Mouse (Mus musculus): ENCODE data around the gene Tmem156. TPM values are rescaled to one million over a fixed set of nuclear protein-coding genes. Genes with fewer than 3 reads are reported as not detected.

Gene Tmem156
- polyA plus RNA-seq, 1 experiment from 2014 or later: 0.31 TPM

GRCm38 (mm10) chr5:65073247-65073646, 18.7 kb downstream of the Tmem156 start:
- WGBS: 69% methylated on average over 4 of the region's 4 CpGs
- Histone ChIP-seq H3K36me3 (ENCODE audit: control insufficient read depth, insufficient read depth, low read length) (no peaks in the 10 kb centered on the region), H3K9me3 (ENCODE audit: control insufficient read depth, low read length) (no peaks in the 10 kb centered on the region), H3K4me2 (replicated peaks; ENCODE audit: low read depth, low read length) (no peak overlapping the region), H3K4me3 (ENCODE audit: low read length) (no peak overlapping the region), H3K9ac (ENCODE audit: low read depth, low read length) (no peak overlapping the region), H3K27ac (ENCODE audit: low read depth, low read length) (no peak overlapping the region), H3K27me3 (ENCODE audit: control insufficient read depth, insufficient read depth, low read length) (no peaks in the 10 kb centered on the region), H3K4me1 (ENCODE audit: control insufficient read depth, insufficient read depth, low read length) (no peaks in the 10 kb centered on the region)
- ATAC-seq (ENCODE audit: low FRiP score, low TSS enrichment): no peak

- H3K27me3 ChIP-seq (ENCODE audit: control insufficient read depth, insufficient read depth, low read length): no peaks in the 10 kb centered on the region
- ATAC-seq (ENCODE audit: low FRiP score, low TSS enrichment): no peak
- no peaks in the 10 kb centered on the region for H3K4me1 ChIP-seq (ENCODE audit: control insufficient read depth, insufficient read depth, low read length)
- no peaks in the 10 kb centered on the region for H3K36me3 ChIP-seq (ENCODE audit: control insufficient read depth, insufficient read depth, low read length)
- no peak overlapping the region for H3K4me3 ChIP-seq (ENCODE audit: low read length)
- H3K9ac ChIP-seq (ENCODE audit: low read depth, low read length): no peak overlapping the region
- no peak overlapping the region for H3K4me2 ChIP-seq (replicated peaks; ENCODE audit: low read depth, low read length)
- H3K9me3 ChIP-seq (ENCODE audit: control insufficient read depth, low read length): no peaks in the 10 kb centered on the region
- WGBS: 35% methylated on average over 6 of the region's 6 CpGs
- H3K27ac ChIP-seq (ENCODE audit: low read depth, low read length): no peak overlapping the region
Measured at GRCm38 (mm10) chr5:65071689-65072118, 20.2 kb downstream of the Tmem156 start.

GRCm38 (mm10) chr5:65069872-65070271, 22.1 kb downstream of the Tmem156 start:
- H3K4me3 ChIP-seq (ENCODE audit: low read length): no peak overlapping the region
- no peak overlapping the region for H3K9ac ChIP-seq (ENCODE audit: low read depth, low read length)
- H3K4me1 ChIP-seq (ENCODE audit: control insufficient read depth, insufficient read depth, low read length): no peaks in the 10 kb centered on the region
- no peak overlapping the region for H3K4me2 ChIP-seq (replicated peaks; ENCODE audit: low read depth, low read length)
- H3K27ac ChIP-seq (ENCODE audit: low read depth, low read length): no peak overlapping the region
- no peaks in the 10 kb centered on the region for H3K9me3 ChIP-seq (ENCODE audit: control insufficient read depth, low read length)
- ATAC-seq (ENCODE audit: low FRiP score, low TSS enrichment): no peak
- H3K36me3 ChIP-seq (ENCODE audit: control insufficient read depth, insufficient read depth, low read length): no peaks in the 10 kb centered on the region
- whole genome bisulfite sequencing: 60% methylated on average over 11 of the region's 11 CpGs
- H3K27me3 ChIP-seq (ENCODE audit: control insufficient read depth, insufficient read depth, low read length): no peaks in the 10 kb centered on the region

- H3K27me3 ChIP-seq (ENCODE audit: control insufficient read depth, insufficient read depth, low read length): no peaks in the 10 kb centered on the region
- no peak overlapping the region for H3K9ac ChIP-seq (ENCODE audit: low read depth, low read length)
- H3K36me3 ChIP-seq (ENCODE audit: control insufficient read depth, insufficient read depth, low read length): no peaks in the 10 kb centered on the region
- no peak overlapping the region for H3K27ac ChIP-seq (ENCODE audit: low read depth, low read length)
- H3K4me1 ChIP-seq (ENCODE audit: control insufficient read depth, insufficient read depth, low read length): no peaks in the 10 kb centered on the region
- no peaks in the 10 kb centered on the region for H3K9me3 ChIP-seq (ENCODE audit: control insufficient read depth, low read length)
- ATAC-seq (ENCODE audit: low FRiP score, low TSS enrichment): no peak
- 51% methylated on average over 6 of the region's 6 CpGs for WGBS
- H3K4me2 ChIP-seq (replicated peaks; ENCODE audit: low read depth, low read length): no peak overlapping the region
- no peak overlapping the region for H3K4me3 ChIP-seq (ENCODE audit: low read length)
Measured at GRCm38 (mm10) chr5:65068166-65068565, 23.8 kb downstream of the Tmem156 start.

GRCm38 (mm10) chr5:65063266-65063665, 28.7 kb downstream of the Tmem156 start:
- H3K36me3 ChIP-seq (ENCODE audit: control insufficient read depth, insufficient read depth, low read length): no peaks in the 10 kb centered on the region
- ATAC-seq (ENCODE audit: low FRiP score, low TSS enrichment): no peak

GRCm38 (mm10) chr5:65062236-65062635, 29.7 kb downstream of the Tmem156 start:
- H3K4me2 ChIP-seq (replicated peaks; ENCODE audit: low read depth, low read length): no peak overlapping the region
- WGBS: 93% methylated on average over 4 of the region's 4 CpGs
- H3K27me3 ChIP-seq (ENCODE audit: control insufficient read depth, insufficient read depth, low read length): no peaks in the 10 kb centered on the region
- H3K9me3 ChIP-seq (ENCODE audit: control insufficient read depth, low read length): no peaks in the 10 kb centered on the region
- no peaks in the 10 kb centered on the region for H3K36me3 ChIP-seq (ENCODE audit: control insufficient read depth, insufficient read depth, low read length)
- no peak overlapping the region for H3K9ac ChIP-seq (ENCODE audit: low read depth, low read length)
- no peak overlapping the region for H3K4me3 ChIP-seq (ENCODE audit: low read length)
- H3K27ac ChIP-seq (ENCODE audit: low read depth, low read length): no peak overlapping the region
- no peaks in the 10 kb centered on the region for H3K4me1 ChIP-seq (ENCODE audit: control insufficient read depth, insufficient read depth, low read length)
- no peak for ATAC-seq (ENCODE audit: low FRiP score, low TSS enrichment)

More at GRCm38 (mm10) chr5:65063266-65063665, 28.7 kb downstream of the Tmem156 start:
- no peak overlapping the region for H3K4me2 ChIP-seq (replicated peaks; ENCODE audit: low read depth, low read length)
- H3K9me3 ChIP-seq (ENCODE audit: control insufficient read depth, low read length): no peaks in the 10 kb centered on the region
- no peaks in the 10 kb centered on the region for H3K4me1 ChIP-seq (ENCODE audit: control insufficient read depth, insufficient read depth, low read length)
- 94% methylated on average over 2 of the region's 2 CpGs for WGBS
- H3K9ac ChIP-seq (ENCODE audit: low read depth, low read length): no peak overlapping the region
- H3K4me3 ChIP-seq (ENCODE audit: low read length): no peak overlapping the region
- H3K27me3 ChIP-seq (ENCODE audit: control insufficient read depth, insufficient read depth, low read length): no peaks in the 10 kb centered on the region
- no peak overlapping the region for H3K27ac ChIP-seq (ENCODE audit: low read depth, low read length)

GRCm38 (mm10) chr5:65059806-65060205, 32.1 kb downstream of the Tmem156 start:
- 69% methylated on average over 2 of the region's 2 CpGs for WGBS
- no peak overlapping the region for H3K4me3 ChIP-seq (ENCODE audit: low read length)
- no peaks in the 10 kb centered on the region for H3K4me1 ChIP-seq (ENCODE audit: control insufficient read depth, insufficient read depth, low read length)
- H3K36me3 ChIP-seq (ENCODE audit: control insufficient read depth, insufficient read depth, low read length): no peaks in the 10 kb centered on the region
- H3K9ac ChIP-seq (ENCODE audit: low read depth, low read length): no peak overlapping the region
- ATAC-seq (ENCODE audit: low FRiP score, low TSS enrichment): no peak
- H3K27me3 ChIP-seq (ENCODE audit: control insufficient read depth, insufficient read depth, low read length): no peaks in the 10 kb centered on the region
- H3K27ac ChIP-seq (ENCODE audit: low read depth, low read length): no peak overlapping the region
- H3K4me2 ChIP-seq (replicated peaks; ENCODE audit: low read depth, low read length): no peak overlapping the region
- no peaks in the 10 kb centered on the region for H3K9me3 ChIP-seq (ENCODE audit: control insufficient read depth, low read length)

GRCm38 (mm10) chr5:65057596-65057995, 34.3 kb downstream of the Tmem156 start:
- 95% methylated on average over 6 of the region's 6 CpGs for WGBS
- no peak for ATAC-seq (ENCODE audit: low FRiP score, low TSS enrichment)

GRCm38 (mm10) chr5:65051513-65051912, 40.4 kb downstream of the Tmem156 start:
- Histone ChIP-seq H3K27ac (ENCODE audit: low read depth, low read length) (no peak overlapping the region), H3K4me1 (ENCODE audit: control insufficient read depth, insufficient read depth, low read length) (no peaks in the 10 kb centered on the region; the same call in 1 of the 2 replicates), H3K36me3 (ENCODE audit: control insufficient read depth, insufficient read depth, low read length) (no peaks in the 10 kb centered on the region), H3K9ac (ENCODE audit: low read depth, low read length) (no peak overlapping the region), H3K27me3 (ENCODE audit: control insufficient read depth, insufficient read depth, low read length) (no peaks in the 10 kb centered on the region), H3K4me3 (ENCODE audit: low read length) (no peak overlapping the region), H3K4me2 (replicated peaks; ENCODE audit: low read depth, low read length) (no peak overlapping the region), H3K9me3 (ENCODE audit: control insufficient read depth, low read length) (no peaks in the 10 kb centered on the region)
- no peak for ATAC-seq (ENCODE audit: low FRiP score, low TSS enrichment)
- 61% methylated on average over 3 of the region's 3 CpGs for WGBS

More at GRCm38 (mm10) chr5:65057596-65057995, 34.3 kb downstream of the Tmem156 start:
- Histone ChIP-seq H3K9ac (ENCODE audit: low read depth, low read length) (no peak overlapping the region), H3K36me3 (ENCODE audit: control insufficient read depth, insufficient read depth, low read length) (no peaks in the 10 kb centered on the region), H3K9me3 (ENCODE audit: control insufficient read depth, low read length) (no peaks in the 10 kb centered on the region), H3K27ac (ENCODE audit: low read depth, low read length) (no peak overlapping the region), H3K4me3 (ENCODE audit: low read length) (no peak overlapping the region), H3K4me1 (ENCODE audit: control insufficient read depth, insufficient read depth, low read length) (no peaks in the 10 kb centered on the region), H3K27me3 (ENCODE audit: control insufficient read depth, insufficient read depth, low read length) (no peaks in the 10 kb centered on the region), H3K4me2 (replicated peaks; ENCODE audit: low read depth, low read length) (no peak overlapping the region)
